Mouse (Mus musculus) adrenal gland, adult 8-10 months (tissue): Measurements from ENCODE around the gene Gp2. TPM values are rescaled to one million over a fixed set of nuclear protein-coding genes. Genes with fewer than 3 reads are reported as not detected.

ENCODE experiments used
- DNase-seq: peaks from one replicate; pipeline ENCODE4 v3.0.0; 2022
- total RNA-seq, 4 experiments: library from RNA; stranded (reverse); gene quantifications; 2 replicates each; pipeline ENCODE4 v1.2.4; 2022

Gene Gp2
- not detected for total RNA-seq

DNA sequence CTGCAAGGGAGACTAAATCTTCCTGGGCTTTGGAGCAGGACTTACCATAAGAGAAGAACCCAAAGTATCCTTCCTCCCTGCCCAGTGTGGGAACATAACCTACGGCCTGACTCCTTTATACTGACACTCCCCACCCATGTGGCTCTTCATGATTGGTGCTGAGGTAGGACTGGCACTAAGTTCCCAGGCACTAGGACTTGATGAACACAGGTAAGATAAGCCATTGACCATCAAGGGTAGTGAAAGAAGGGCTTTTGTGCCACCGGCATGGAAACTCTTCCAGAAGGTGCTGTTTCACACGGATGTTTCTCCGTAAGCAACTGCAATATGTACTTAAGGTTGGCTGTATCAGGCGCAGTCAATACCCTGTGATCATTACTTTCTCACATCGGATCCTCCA, at the start of gene Gp2:
TSS of gene Gp2 (minus strand) at position 101 of the 400 bp plus-strand sequence.
- DNase-seq: no peak

- peak; percentile 18 for DNase-seq
These were observed 31.1 kb upstream of the Gp2 start for GRCm38 (mm10) chr7:119490041-119490780.

- DNase-seq: no peak
These were observed 27.6 kb upstream of the Gp2 start for GRCm38 (mm10) chr7:119486683-119487082.

DNA sequence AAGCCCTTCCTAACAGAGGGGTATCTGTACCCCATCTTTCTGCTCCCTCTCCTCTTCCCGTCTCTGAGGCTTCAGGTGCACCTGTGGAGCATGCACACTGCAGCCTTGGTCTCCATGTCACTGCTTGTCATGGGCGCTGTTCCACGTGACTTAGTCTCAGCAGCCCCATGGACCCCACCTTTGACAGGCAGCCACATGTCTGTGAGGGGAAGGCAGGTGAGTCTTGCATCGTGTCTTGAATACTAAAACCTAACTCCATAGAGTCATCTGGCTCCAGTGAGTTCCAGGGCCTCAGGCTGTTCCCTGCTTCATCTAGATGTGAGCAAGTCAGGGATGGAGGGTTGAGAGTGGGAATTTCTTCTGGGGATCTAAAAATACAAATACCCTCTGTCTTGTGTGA, 25.1 kb upstream of the Gp2 start:
- DNase-seq: no peak

DNA sequence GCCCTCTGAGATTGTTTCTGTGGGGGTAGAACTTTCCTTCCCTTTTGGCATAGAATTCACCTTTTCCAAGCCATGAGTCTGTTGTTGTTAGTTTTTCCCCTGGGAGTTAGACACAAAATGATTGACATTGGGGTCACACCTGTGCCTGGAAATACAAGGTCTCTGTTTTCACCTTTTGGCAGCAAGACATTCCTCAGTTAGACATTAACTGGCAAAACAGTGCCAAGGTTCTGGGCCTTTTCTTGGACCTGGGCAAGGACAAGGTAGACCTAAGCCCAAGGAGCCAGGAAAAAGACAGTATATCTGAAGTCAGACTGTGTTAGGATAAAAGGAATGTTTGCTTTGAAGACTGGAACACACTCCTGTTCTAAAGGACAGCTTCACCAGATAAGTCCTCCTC, 20.2 kb upstream of the Gp2 start, which contains the start of gene Umod:
TSS of gene Umod (minus strand) at position 27 of the 400 bp plus-strand sequence.
- no peak for DNase-seq

DNA sequence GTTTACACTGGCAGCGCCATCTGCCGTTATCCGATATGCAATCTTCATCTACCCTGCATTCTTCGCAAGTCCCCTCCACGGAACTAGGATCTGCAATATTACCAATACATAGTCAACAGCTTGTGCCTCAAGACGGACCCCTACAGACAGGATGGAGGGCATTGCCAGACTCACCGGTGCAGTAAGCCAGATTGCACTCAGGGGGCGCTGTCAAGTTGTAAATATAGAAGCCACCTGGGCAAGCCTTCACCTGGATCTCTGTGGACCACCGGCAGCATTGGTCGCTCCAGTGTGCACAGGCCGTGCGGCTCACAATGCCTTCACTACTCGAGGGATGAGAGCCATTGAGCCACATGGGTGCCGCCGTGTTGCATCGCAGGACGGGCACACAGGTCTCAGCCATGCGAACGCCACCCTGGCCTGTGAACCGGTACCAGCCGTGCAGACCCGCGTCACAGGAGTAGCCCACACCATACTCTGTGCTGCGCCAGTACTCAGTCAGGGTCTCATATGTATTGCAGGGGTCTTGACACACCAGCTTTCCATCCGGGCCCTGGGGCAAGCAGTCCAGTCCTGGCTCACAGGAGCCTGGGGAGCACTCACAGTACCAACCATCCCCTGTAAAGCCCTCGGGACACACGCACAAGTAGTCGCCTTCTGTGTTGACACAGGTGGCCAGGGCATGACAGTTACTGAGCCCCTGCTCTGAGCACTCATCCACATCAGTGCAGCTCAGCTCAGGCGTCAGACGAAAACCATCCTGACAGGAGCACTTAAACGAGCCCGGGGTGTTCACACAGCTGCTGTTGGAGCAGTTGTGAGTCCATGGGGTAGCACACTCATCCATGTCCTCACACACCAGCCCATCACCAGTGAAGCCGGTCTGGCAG, 17.7 kb upstream of the Gp2 start:
- DNase-seq: no peak

GRCm38 (mm10) chr7:119454192-119454591, 4.9 kb downstream of the Gp2 start:
- no peak for DNase-seq

GRCm38 (mm10) chr7:119443849-119444248, 15.2 kb downstream of the Gp2 start:
- DNase-seq: no peak

DNA sequence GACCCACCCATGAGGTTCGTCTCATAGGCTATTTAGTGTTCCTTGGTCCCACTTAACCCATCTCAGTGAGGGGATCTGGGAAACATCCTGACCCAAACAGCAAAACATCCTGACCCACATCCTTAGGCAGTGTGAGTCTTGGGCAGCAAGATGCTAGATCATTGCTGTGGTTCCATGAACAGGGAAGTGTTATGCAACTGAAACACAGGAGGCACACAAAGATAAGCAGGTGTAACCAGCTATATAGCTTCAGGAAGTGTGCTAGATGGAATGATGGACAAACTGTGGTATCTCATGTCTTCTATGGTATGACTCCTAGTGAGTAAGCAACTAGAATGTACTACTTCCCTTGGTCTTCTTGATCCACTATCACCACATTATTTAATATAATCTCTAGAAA, 17.1 kb downstream of the Gp2 start:
- no peak for DNase-seq

GRCm38 (mm10) chr7:119427180-119427616, 31.9 kb downstream of the Gp2 start:
- DNase-seq: peak; percentile 76

DNA sequence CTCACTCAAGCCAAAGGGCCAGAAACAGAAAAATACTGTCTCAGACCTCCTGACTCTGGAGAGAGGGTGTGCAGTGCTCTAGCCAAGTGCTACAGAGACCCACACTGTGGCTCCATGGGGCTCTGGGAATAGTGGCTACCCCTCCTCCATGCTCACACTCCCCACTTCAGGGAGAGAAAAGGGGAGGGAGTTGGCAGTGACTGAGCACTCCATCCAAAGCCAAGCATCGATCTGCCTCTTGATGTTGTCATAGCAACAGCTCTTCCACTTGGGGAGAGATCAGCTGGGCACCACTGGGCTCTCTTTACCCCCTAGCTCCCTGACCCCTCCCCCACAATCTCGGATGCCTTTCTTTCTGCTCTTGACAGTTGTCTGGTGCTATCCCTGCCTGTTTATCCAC, 38.4 kb downstream of the Gp2 start:
- DNase-seq: no peak

DNA sequence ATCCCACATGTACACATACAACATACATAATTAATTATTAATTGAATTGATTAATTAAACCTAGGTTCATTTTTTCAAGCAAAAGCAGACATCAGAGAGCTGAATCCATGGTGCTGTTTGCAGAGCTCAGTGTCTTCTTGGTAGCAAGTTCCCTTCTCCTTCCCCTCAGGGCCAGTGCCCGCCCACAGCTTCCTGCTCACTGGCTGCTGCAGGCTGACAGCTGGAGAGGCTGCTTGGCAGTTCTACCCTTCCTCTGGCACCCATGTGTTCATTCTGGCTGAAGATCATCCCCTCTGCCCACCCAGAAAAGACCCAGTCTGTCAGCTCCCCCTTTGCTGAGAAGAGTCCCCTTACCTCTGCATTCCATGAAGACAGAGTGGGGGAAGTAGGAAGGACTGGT, 40.6 kb downstream of the Gp2 start:
- DNase-seq: no peak

DNA sequence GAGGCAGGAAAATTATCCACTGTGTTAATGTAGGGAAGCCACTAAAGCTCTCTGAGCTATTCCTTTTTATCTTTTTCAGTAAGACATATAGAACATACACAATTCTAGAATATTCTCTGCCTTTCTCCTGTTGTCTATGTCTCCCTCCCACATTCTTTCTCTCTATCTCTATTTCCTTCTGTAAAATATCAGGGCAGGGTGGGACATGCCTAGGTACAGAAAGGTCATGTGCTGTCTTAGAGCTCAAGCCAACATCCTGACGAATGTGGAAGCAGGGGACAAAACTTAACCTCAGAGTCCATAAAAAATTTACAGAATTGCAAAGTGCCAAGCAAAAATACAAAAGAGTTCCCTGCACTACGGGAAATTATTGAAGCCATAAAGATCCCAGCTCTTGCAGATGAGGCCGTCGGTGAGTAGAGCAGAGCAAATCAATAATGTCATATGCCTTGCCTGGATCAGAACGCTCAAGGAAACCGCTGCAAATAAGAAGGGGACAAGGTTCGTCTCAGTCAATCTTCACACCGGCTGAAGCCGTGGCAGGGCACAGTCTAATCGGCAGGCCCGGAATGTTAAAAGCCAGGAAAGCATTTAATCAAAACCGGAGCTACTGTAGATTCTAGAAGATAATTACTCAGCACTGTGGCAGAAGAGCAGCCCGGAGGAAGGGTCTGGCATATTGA, 64.9 kb downstream of the Gp2 start:
- no peak for DNase-seq

Other genes with a start within 250 kb of the Gp2 start
- not detected for gene Umod, start 20.0 kb upstream of the Gp2 start, total RNA-seq
- gene Acsm5, start 60.2 kb upstream of the Gp2 start, total RNA-seq: 1 to 10 TPM; 4.3 to 5.8 (median 4.8) TPM
- under 1 TPM in 1 of 4 experiments, not detected in 3; 0.70 TPM for gene Pdilt, start 64.2 kb upstream of the Gp2 start, total RNA-seq
- not detected for gene Acsm2, start 95.1 kb upstream of the Gp2 start, total RNA-seq
- gene Acsm1, start 147.7 kb upstream of the Gp2 start, total RNA-seq: not detected
- not detected for gene Acsm4, start 230.7 kb upstream of the Gp2 start, total RNA-seq